Mouse (Mus musculus) hematopoietic stem cell, adult 5-6 weeks (primary cell): ENCODE data around the gene Gprin1. TPM values are rescaled to one million over a fixed set of nuclear protein-coding genes. Genes with fewer than 3 reads are reported as not detected.

Experiments
- ATAC-seq, 2 experiments: fragments of 125-278 bp in 1 of 2; replicated peaks in 1 of 2; 2 replicates each; pipeline ENCODE4 v1.8.0; 2016 to 2017; ENCODE audit warnings: inconsistent platforms in 2 of 2, mild to moderate bottlenecking in 2 of 2, moderate number of reproducible peaks in 2 of 2, low read depth in 1 of 2, moderate TSS enrichment in 1 of 2; ENCODE audit not compliant: low FRiP score in 2 of 2, poor library complexity in 2 of 2, severe bottlenecking in 2 of 2, insufficient read depth in 1 of 2, low TSS enrichment in 1 of 2
- total RNA-seq: library from RNA; stranded (forward); fragments of 172-1452, 232-1000 nt; gene quantifications from 2 replicates; pipeline ENCODE4 v1.2.3, GENCODE M21; 2017

Gprin1 gene
- total RNA-seq, 1 experiment from 2014 or later = not detected

DNA sequence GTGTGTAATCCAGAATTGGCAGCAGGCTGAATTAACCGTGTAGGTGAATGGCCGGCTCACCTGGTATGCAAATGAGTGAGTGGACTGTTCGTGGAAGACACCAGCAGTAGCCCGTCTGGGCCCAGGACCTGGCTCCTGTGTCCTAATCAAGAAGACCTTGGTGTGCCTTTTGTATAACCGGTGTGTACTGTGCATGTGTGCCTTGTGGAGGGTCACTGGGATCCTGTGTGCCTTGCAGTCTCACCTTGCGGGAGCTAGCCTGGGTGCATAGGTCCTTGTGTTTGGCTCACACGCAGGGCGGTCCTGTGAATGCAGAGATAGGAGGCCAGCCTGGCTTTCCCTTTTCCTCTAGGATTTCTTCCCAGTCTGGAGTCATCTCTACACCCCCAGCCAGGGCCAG lies 1.5 kb downstream of the Gprin1 start:
- ATAC-seq = no peak

GRCm38 (mm10) chr13:54746896-54747295 lies 2.8 kb downstream of the Gprin1 start:
- ATAC-seq = no peak

- no peak for ATAC-seq
These were observed 3.6 kb downstream of the Gprin1 start for GRCm38 (mm10) chr13:54746110-54746509.

GRCm38 (mm10) chr13:54738213-54738601 lies 11.5 kb downstream of the Gprin1 start:
- ATAC-seq = no peak

DNA sequence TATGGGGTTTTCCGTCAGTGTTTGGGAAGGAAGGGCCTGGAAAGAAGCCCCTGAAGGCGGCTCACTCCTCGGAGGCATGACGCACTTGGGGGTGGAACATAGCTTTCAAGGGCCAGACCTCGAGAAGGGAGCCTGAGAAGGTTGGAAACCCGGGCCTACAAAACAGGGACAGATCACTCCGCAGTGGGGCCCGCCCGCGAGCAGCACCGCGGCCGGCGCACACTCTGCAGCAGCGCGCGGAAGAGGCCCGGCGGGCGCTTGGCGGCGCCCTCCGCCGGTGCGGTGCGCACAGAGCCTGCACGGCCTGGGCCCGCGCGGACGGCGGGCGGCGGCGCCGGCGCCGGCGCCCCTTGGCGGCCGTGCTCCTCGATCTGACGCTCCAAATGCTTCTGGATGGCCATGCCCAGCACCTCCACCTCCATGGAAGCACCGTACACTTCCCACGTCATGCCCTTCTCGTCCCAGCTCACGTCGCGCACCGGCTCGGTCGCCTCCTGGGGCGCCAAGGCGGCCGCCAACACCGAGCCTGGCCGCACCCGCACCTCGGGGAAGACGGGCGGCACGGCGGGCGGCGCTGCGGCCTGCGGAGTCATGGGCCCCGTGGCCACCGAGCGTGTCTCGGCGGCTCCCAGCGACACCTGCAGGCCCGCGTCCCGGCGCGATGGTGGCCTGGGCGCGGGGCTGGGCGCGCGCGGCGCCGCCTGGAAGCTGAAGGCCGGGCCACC lies 12.0 kb downstream of the Gprin1 start:
- no peak for ATAC-seq

- no peak for ATAC-seq
These were observed 12.7 kb downstream of the Gprin1 start for GRCm38 (mm10) chr13:54736931-54737330.

DNA sequence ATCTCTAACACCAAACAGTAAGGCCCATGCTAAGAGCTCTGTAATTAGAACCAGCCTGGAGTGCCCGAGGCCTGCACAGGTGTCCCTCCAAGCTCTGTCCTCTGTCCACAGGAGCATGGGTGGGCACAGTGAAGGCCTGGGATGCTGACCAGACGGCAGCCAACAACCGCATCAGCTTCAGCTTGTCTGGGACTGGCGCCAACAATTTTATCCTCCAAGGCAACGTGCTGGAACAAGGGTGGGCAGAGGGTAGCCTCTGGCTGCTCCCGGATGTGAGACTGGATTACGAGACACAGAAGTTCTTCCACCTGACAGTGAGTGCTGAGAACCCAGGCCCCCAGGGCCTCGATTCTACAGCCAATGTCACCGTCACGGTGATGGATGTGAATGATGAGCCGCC lies 23.5 kb downstream of the Gprin1 start:
- ATAC-seq = no peak

DNA sequence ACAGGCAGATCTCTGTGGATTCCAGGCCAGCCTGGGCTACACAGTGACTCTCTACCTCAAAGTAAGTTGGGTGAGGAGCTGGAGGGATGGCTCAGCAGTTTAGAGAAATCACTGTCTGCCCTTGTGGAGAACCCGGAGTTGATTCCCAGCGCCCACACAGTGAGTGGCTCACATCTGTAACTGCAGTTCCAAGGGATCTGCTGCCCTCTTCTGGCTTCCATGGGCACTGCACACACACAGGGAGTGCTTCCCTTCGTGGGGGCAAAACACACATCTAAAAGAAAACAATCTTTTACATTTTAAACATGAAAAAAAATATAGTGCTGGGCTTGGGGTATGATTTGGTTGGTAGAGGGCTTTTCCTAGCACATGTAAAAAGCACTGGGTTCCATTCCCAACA lies 26.5 kb downstream of the Gprin1 start:
- no peak for ATAC-seq

- ATAC-seq = peak in 1 of 2 experiments; percentile 46; a peak in 1 of 4 replicates
These were observed 32.8 kb downstream of the Gprin1 start for GRCm38 (mm10) chr13:54716916-54717315.

DNA sequence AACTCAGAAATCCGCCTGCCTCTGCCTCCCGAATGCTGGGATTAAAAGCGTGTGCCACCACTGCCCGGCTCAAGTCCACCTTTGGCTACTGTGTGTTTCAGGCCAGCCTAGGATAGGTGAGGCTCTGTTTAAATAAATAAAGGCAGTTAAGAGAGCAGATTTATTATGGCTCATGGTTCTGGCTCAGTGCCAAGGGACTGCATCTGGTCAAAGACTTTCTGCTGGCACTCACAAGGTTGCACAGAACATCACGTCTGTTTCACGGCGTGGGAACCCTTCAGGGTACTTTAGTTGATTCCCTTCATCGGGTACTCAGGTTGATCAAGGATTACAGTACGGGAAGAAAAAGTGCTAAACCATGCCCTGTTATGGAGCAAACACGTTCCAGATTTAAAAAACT lies 34.7 kb downstream of the Gprin1 start:
- ATAC-seq = no peak

DNA sequence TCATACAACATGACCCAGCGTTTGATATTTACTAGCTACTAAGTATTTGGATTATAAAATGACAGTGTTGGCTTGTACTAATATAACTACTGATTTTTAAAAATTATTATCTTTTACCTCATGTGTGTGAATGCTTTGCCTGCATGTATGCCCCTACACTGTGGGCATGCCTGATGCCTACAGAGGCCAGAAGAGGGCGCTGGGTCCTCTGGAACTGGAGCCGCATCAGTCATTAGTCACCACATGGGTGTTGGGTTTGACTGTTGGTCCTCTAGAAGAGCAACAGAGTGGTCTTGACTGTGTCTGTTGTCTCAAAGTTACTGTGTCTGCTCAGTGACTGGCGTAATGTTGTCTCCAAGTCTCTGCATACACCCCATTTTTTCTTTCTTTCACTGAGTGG lies 35.3 kb downstream of the Gprin1 start:
- no peak for ATAC-seq

DNA sequence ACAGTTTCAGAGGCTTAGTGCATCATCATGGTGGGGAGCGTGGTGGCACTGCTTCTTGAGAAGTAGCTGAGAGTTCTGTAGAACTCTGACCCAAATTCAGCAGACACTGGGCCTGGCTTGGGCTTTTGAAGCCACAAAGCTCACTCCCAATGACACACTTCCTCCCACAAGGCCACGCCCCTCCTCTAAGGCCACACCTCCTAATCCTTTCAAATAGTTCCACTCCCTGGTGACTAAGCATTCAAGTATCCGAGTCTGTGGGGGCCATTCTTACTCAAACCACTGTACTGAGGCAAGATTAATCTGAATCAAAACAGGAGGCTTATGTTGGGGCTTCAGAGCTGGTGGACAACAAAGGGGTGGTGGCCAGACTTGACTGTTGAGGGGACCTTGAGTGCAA lies 38.8 kb downstream of the Gprin1 start:
- no peak for ATAC-seq

GRCm38 (mm10) chr13:54704890-54705289 lies 44.8 kb downstream of the Gprin1 start:
- ATAC-seq = no peak

DNA sequence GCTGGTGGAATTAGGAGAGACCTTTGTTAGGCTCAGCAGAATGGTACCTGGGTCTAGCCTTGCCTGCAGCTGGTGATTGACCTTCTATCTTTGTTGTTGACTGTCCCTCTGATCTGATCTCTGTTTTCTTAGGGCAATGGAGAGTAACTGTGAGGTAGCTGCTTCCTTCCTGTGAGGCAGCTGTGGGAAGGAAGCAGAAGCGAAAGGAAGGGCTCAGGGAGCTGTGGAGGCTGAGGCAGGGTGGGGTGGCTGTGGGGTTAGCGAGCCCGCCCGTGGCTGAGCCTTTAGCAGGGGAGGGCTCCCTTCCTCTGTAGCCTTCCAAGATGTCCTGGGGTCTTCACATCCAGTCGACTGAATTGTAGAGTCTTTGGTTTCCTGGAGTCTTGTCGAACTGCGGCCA lies 47.2 kb downstream of the Gprin1 start:
- no peak for ATAC-seq

- no peak for ATAC-seq
These were observed 48.4 kb downstream of the Gprin1 start, which contains the start of gene Cdhr2 for GRCm38 (mm10) chr13:54701243-54701642. Gene Cdhr2 (plus strand): TSS chr13:54701461.

GRCm38 (mm10) chr13:54695479-54696230 lies 54.0 kb downstream of the Gprin1 start:
- no peak for ATAC-seq

DNA sequence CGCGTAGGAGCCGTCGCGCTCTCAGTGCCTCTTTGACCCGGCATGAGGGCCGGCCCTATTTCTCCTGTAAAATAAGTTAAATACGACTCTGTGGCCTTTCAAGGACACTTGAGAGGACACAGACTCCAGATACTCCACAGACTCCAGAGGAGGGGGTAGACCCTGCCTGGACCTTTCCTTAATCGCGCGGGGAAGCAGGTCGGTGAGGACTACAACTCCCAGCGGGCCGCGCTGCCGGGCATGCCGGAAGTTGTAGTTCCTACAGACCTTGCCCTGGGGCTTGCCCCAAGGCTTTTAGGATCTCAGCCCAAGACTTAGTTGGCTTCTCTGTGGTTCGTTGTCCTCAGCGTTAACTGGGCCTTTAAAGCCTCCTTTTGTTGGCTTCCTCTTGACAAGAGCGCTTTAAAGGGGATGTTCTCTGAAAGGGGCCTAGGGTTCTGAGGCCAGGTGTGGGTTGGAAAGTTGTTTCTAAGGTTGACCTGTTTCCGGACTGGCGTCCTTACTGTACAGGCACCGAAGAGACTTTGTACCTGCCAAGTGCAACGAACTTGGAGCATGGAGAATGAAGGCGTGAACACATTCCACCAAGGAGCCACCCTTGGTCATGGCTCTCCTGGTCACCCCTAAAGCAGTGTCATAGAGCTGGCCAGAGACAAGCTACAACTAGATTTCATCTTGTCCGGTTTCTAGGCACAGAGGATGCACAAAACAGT lies 55.2 kb downstream of the Gprin1 start:
- ATAC-seq = peak; percentile 67 to 70
